Mouse (Mus musculus): ENCODE results near the gene Gaa. TPM values are rescaled to one million over a fixed set of nuclear protein-coding genes. Genes with fewer than 3 reads are reported as not detected.

Gene Gaa
- polyA plus RNA-seq, 1 experiment from 2014 or later: 117 TPM

Other genes with a start within 250 kb of the Gaa start
- gene Cbx2, start 244.9 kb upstream of the Gaa start, polyA plus RNA-seq (2016; fragmentation: Nextera tagmentation; extraction: Ambion mirVana): 29.3 and 30.5 TPM in 2 replicates
- 7.3 and 8.8 TPM in 2 replicates for gene Cbx8, start 226.9 kb upstream of the Gaa start, polyA plus RNA-seq (2016; fragmentation: Nextera tagmentation; extraction: Ambion mirVana)
- gene Cbx4, start 181.7 kb upstream of the Gaa start, polyA plus RNA-seq (2016; fragmentation: Nextera tagmentation; extraction: Ambion mirVana): 13.2 and 14.9 TPM in 2 replicates
- gene Tbc1d16, start 39.4 kb upstream of the Gaa start, polyA plus RNA-seq (2016; fragmentation: Nextera tagmentation; extraction: Ambion mirVana): 7.4 and 7.5 TPM in 2 replicates
- 3.1 and 3.7 TPM in 2 replicates for gene Ccdc40, start 39.3 kb upstream of the Gaa start, polyA plus RNA-seq (2016; fragmentation: Nextera tagmentation; extraction: Ambion mirVana)
- 270 and 276 TPM in 2 replicates for gene Eif4a3, start 32.2 kb downstream of the Gaa start, polyA plus RNA-seq (2016; fragmentation: Nextera tagmentation; extraction: Ambion mirVana)
- gene Card14, start 39.9 kb downstream of the Gaa start, polyA plus RNA-seq (2016; fragmentation: Nextera tagmentation; extraction: Ambion mirVana): 0.49 and 0.51 TPM in 2 replicates
- 7.3 and 7.5 TPM in 2 replicates for gene Sgsh, start 87.6 kb downstream of the Gaa start, polyA plus RNA-seq (2016; fragmentation: Nextera tagmentation; extraction: Ambion mirVana)
- gene Slc26a11, start 87.7 kb downstream of the Gaa start, polyA plus RNA-seq (2016; fragmentation: Nextera tagmentation; extraction: Ambion mirVana): 9.8 and 10.8 TPM in 2 replicates
- gene Rnf213, start 125.2 kb downstream of the Gaa start, polyA plus RNA-seq (2016; fragmentation: Nextera tagmentation; extraction: Ambion mirVana): 8.0 and 8.5 TPM in 2 replicates
- 12.9 and 14.7 TPM in 2 replicates for gene Endov, start 223.5 kb downstream of the Gaa start, polyA plus RNA-seq (2016; fragmentation: Nextera tagmentation; extraction: Ambion mirVana)

Measured in heart, embryonic 12.5 days (tissue).